Mouse (Mus musculus) intestine, embryonic 16.5 days (tissue): ENCODE measurements around the gene 2810006K23Rik. TPM values are rescaled to one million over a fixed set of nuclear protein-coding genes. Genes with fewer than 3 reads are reported as not detected.

Experiments used
- ATAC-seq: fragments of 200-750 bp; cut with Nextera tagmentation; 2 replicates; pipeline ENCODE4 v1.8.0; 2017; ENCODE audit warnings: moderate TSS enrichment, moderate library complexity
- H3K27ac ChIP-seq: fragments of 300-500 bp; sonication (generic); 2 replicates; pipeline ENCODE4 v1.5.1; 2014; ENCODE audit warnings: mild to moderate bottlenecking, low read length
- H3K27me3 ChIP-seq: fragments of 300-500 bp; sonication (generic); replicated peaks from 2 replicates; pipeline ENCODE4 v1.6.1; 2014; ENCODE audit warnings: low read length, control low read depth, mixed read lengths; ENCODE audit not compliant: control insufficient read depth, insufficient read depth
- H3K36me3 ChIP-seq: fragments of 300-500 bp; sonication (generic); 2 replicates; pipeline ENCODE4 v1.6.1; 2014; ENCODE audit warnings: low read length, control low read depth; ENCODE audit not compliant: control insufficient read depth, insufficient read depth
- H3K4me1 ChIP-seq: fragments of 300-500 bp; sonication (generic); 2 replicates; pipeline ENCODE4 v1.6.1; 2014; ENCODE audit warnings: low read length, control low read depth, mixed read lengths; ENCODE audit not compliant: control insufficient read depth, insufficient read depth
- H3K4me2 ChIP-seq: fragments of 300-500 bp; sonication (generic); 2 replicates; pipeline ENCODE4 v1.6.1; 2014; ENCODE audit warnings: low read depth, low read length, control low read depth
- H3K4me3 ChIP-seq: fragments of 300-500 bp; sonication (generic); 2 replicates; pipeline ENCODE4 v1.5.1; 2014; ENCODE audit warnings: mild to moderate bottlenecking, low read length
- H3K9ac ChIP-seq: fragments of 300-500 bp; sonication (generic); 2 replicates; pipeline ENCODE4 v1.6.1; 2014; ENCODE audit warnings: low read depth, low read length
- H3K9me3 ChIP-seq: fragments of 300-500 bp; sonication (generic); 2 replicates; pipeline ENCODE4 v1.6.1; 2016; ENCODE audit warnings: low read length, control low read depth; ENCODE audit not compliant: control insufficient read depth
- WGBS: fragments of 180-500 bp; shearing (Covaris S2); extraction: QIAGEN DNeasy Blood & Tissue Kit; methylation state at CpG from one replicate; pipeline ENCODE4 v1.1.7; 2014; 5-methylcytosine and 5-hydroxymethylcytosine counted together
- polyA plus RNA-seq: library from polyadenylated mRNA; unstranded; fragments of >200 nt; fragmentation: Nextera tagmentation; extraction: Ambion mirVana; gene quantifications from 2 replicates; pipeline ENCODE4 v1.2.1, GENCODE M21; 2015

Gene 2810006K23Rik
- polyA plus RNA-seq, 1 experiment from 2014 or later: 14.9 TPM

DNA sequence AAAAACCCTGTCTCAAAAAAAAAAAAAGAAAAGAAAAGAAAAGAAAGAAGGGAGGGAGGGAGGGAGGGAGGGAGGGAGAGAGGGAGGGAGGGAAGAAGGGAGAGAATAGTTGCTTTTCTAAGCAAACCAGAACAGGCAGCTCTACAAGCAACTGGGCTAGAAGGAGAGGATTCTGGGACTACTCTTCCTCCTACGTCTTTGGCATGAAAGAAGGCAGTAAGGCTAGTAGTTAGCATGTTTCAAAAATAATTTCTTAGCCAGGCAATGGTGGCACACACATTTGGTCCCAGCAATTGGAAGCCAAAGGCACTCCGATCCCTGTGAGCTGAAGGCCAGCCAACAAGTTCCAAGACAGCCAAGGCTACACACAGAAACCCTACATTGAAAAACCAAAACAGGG is 37.9 kb downstream of the 2810006K23Rik start:
- Histone ChIP-seq H3K36me3 (0 out of 2 replicates have a peak, but pooled peaks cover 5% of the 10 kb centered on the region), H3K27me3 (no peaks in the 10 kb centered on the region), H3K4me2 (no peak overlapping the region), H3K9ac (no peak overlapping the region), H3K4me1 (no peaks in the 10 kb centered on the region), H3K4me3 (no peak overlapping the region), H3K9me3 (no peaks in the 10 kb centered on the region), H3K27ac (no peak overlapping the region)
- 93% methylated on average over 2 of the region's 2 CpGs for WGBS
- ATAC-seq: no peak

DNA sequence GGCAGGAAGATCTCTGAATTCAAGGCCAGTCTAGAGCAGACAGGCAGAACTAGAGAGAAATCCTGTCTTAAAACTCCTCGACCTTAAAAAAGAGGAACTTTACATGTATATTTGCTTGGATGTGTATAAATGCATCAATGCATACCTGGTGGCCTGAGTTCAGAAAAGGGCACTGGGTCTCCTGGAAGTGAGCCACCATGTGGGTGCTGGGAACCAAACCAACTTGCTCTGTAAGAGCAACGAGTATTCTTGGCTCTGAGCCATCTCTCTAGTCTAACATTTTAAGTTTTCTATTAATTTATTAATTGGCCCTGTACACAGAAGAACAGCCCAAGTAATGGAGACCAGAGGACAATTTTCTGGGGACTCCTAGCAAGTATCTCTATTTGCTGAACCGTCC is 38.8 kb downstream of the 2810006K23Rik start:
- no peak overlapping the region for H3K4me2 ChIP-seq
- no peaks in the 10 kb centered on the region for H3K4me1 ChIP-seq
- no peak overlapping the region for H3K27ac ChIP-seq
- WGBS: 70% methylated on average over 3 of the region's 3 CpGs
- no peaks in the 10 kb centered on the region for H3K27me3 ChIP-seq
- no peak overlapping the region for H3K9ac ChIP-seq
- no peaks in the 10 kb centered on the region for H3K9me3 ChIP-seq
- H3K4me3 ChIP-seq: no peak overlapping the region
- ATAC-seq: no peak
- 0 out of 2 replicates have a peak, but pooled peaks cover 5% of the 10 kb centered on the region for H3K36me3 ChIP-seq

DNA sequence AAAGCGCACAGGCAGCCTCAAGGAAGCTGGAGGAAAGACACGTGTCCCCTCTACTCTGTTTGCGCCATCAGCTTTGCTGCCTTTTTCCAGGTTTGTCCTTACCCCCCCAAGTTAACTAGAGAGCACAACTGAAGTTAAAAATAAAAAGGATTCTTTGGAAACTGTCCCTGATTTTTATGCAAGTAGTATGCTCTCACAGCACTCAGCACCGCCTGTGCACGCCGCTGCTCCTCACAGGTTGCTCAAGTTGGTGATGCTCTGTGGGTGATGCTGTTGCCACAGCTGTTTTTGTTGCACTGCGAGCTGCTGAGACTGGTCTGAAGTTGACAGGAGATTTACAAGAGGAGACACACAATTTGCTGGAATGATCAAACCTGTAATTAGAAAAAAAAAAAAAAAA is 46.4 kb downstream of the 2810006K23Rik start:
- H3K4me1 ChIP-seq: no peaks in the 10 kb centered on the region
- 94% methylated on average over 7 of the region's 7 CpGs for WGBS
- no peaks in the 10 kb centered on the region for H3K9me3 ChIP-seq
- H3K9ac ChIP-seq: no peak overlapping the region
- H3K27me3 ChIP-seq: no peaks in the 10 kb centered on the region
- peaks cover 17% of the 10 kb centered on the region for H3K36me3 ChIP-seq
- no peak for ATAC-seq
- no peak overlapping the region for H3K4me3 ChIP-seq
- H3K4me2 ChIP-seq: no peak overlapping the region
- no peak overlapping the region for H3K27ac ChIP-seq

DNA sequence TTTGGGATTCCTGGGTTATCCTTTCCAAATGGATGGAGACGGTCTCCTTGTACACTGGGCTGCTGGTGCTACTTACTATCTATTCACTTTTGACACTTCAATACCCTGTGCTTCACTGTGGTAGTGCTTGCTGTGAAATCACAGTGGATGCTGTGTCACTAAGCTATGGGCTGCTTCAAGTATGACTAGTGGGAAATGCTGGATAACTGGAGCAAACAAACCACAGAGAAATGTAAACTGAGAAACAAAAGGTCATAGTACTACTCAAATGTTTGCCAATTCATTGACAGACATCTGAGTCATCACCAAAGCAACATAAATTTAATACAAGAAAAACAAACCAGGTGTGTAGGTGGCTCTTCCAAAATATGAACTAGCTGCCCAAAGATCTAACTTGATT is 48.5 kb downstream of the 2810006K23Rik start:
- peaks cover 15% of the 10 kb centered on the region for H3K36me3 ChIP-seq
- H3K4me2 ChIP-seq: no peak overlapping the region
- H3K9ac ChIP-seq: no peak overlapping the region
- ATAC-seq: no peak
- no peak overlapping the region for H3K27ac ChIP-seq
- H3K9me3 ChIP-seq: no peaks in the 10 kb centered on the region
- no peaks in the 10 kb centered on the region for H3K27me3 ChIP-seq
- H3K4me3 ChIP-seq: no peak overlapping the region
- 89% methylated on average over 1 of the region's 1 CpGs for WGBS
- H3K4me1 ChIP-seq: no peaks in the 10 kb centered on the region

DNA sequence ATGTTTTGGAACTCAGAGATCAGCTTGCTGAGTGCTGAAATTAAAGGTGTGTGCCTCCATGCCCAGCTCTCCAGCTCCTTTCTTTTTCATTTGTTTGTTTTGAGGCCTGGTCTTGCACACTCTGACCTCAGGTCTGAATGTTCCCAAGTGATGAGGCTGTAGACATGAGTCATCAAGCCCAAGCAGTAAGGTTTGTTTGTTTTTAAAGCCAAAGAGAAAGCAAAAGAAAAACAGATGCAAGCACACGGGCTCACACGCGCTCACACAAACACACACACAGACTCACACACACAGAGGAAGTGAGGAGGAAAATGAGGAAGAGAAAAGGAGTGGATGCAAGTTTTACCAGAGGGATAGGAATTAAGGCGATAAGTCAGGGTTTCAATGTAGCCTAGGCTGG is 49.3 kb downstream of the 2810006K23Rik start:
- Histone ChIP-seq H3K4me2 (no peak overlapping the region), H3K4me3 (no peak overlapping the region), H3K4me1 (no peaks in the 10 kb centered on the region), H3K9ac (no peak overlapping the region), H3K27me3 (no peaks in the 10 kb centered on the region), H3K36me3 (peaks cover 15% of the 10 kb centered on the region), H3K27ac (no peak overlapping the region), H3K9me3 (no peaks in the 10 kb centered on the region)
- WGBS: 93% methylated on average over 4 of the region's 4 CpGs
- no peak for ATAC-seq

DNA sequence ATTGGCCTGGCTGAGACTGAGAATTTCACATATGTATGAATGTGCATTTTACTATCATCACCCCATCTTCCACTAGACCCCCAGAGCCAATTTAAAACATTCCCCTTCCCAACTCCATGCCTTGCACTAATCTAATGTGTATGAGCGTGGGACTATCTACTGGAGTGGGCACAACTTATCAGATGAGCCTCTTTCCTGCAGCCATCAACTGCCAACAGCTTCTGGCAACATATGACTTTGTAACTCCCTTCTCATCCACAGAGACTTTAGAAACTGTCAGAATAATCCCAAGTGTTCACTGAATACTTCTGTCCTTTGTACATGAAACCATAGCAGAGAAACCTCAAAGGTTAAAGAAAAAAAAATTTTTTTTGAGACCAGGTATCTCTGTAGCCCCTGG is 52.2 kb downstream of the 2810006K23Rik start:
- peaks cover 21% of the 10 kb centered on the region for H3K36me3 ChIP-seq
- H3K4me3 ChIP-seq: no peak overlapping the region
- no peak overlapping the region for H3K4me2 ChIP-seq
- H3K9ac ChIP-seq: no peak overlapping the region
- no peaks in the 10 kb centered on the region for H3K27me3 ChIP-seq
- no peaks in the 10 kb centered on the region for H3K4me1 ChIP-seq
- no peak overlapping the region for H3K27ac ChIP-seq
- ATAC-seq: no peak
- no peaks in the 10 kb centered on the region for H3K9me3 ChIP-seq
- WGBS: 83% methylated on average over 1 of the region's 1 CpGs

DNA sequence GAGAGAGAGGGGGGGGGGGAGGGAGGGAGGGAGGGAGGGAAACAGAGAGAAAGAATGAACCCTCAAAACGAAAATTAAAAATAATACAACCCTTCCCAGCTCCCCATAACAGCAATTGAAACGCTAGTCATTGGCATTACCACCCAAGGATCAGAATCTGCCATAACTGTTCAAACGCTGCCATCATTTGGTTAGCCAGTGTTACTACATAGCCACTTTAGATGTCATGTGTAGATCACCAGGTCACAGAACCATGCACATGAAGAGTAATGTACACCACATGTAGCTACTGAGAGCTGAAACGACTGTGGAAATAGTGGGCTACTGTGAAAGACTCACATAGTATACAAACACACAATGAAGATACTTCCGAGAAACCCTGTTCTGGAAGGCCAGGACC is 60.0 kb downstream of the 2810006K23Rik start:
- Histone ChIP-seq H3K4me1 (no peaks in the 10 kb centered on the region), H3K4me3 (no peak overlapping the region), H3K9me3 (no peaks in the 10 kb centered on the region), H3K9ac (no peak overlapping the region), H3K36me3 (peaks cover 19% of the 10 kb centered on the region), H3K27me3 (no peaks in the 10 kb centered on the region), H3K4me2 (no peak overlapping the region), H3K27ac (no peak overlapping the region)
- 83% methylated on average over 5 of the region's 5 CpGs for WGBS
- no peak for ATAC-seq

Other genes starting within 250 kb of the 2810006K23Rik start
- 2.5 and 3.2 TPM in 2 replicates for gene Abcb9, start 232.3 kb upstream of the 2810006K23Rik start, polyA plus RNA-seq
- gene Ogfod2, start 215.8 kb upstream of the 2810006K23Rik start, polyA plus RNA-seq: 30.5 and 33.6 TPM in 2 replicates
- 78.1 and 84.8 TPM in 2 replicates for gene Arl6ip4, start 212.0 kb upstream of the 2810006K23Rik start, polyA plus RNA-seq
- gene Pitpnm2, start 78.3 kb upstream of the 2810006K23Rik start, polyA plus RNA-seq: 1.8 and 2.4 TPM in 2 replicates
- gene Mphosph9, start 117 bp upstream of the 2810006K23Rik start, polyA plus RNA-seq: 5.6 and 6.6 TPM in 2 replicates
- 17.8 and 21.1 TPM in 2 replicates for gene Cdk2ap1, start 35.0 kb downstream of the 2810006K23Rik start, polyA plus RNA-seq
- 78.6 and 83.7 TPM in 2 replicates for gene Sbno1, start 97.9 kb downstream of the 2810006K23Rik start, polyA plus RNA-seq
- gene Kmt5a, start 111.8 kb downstream of the 2810006K23Rik start, polyA plus RNA-seq: 50.6 and 54.3 TPM in 2 replicates
- gene Rilpl2, start 150.3 kb downstream of the 2810006K23Rik start, polyA plus RNA-seq: 55.1 and 55.4 TPM in 2 replicates
- gene Snrnp35, start 155.0 kb downstream of the 2810006K23Rik start, polyA plus RNA-seq: 20.1 and 20.9 TPM in 2 replicates
- 8.6 and 8.8 TPM in 2 replicates for gene Rilpl1, start 203.3 kb downstream of the 2810006K23Rik start, polyA plus RNA-seq
- 635 and 649 TPM in 2 replicates for gene Tmed2, start 212.6 kb downstream of the 2810006K23Rik start, polyA plus RNA-seq
- gene Ddx55, start 224.8 kb downstream of the 2810006K23Rik start, polyA plus RNA-seq: 12.5 and 14.5 TPM in 2 replicates